Mouse (Mus musculus) thymus, adult 18-20 months (tissue): ENCODE results near the gene Gcdh.
A peak's percentile ranks its signal among the peaks of the same experiment; 100 is the strongest.

Experiments used
- DNase-seq, 2 experiments: peaks; one replicate each; pipeline ENCODE4 v3.0.0; 2022; ENCODE audit warnings: mixed read lengths in 2 of 2

Gene Gcdh

DNA sequence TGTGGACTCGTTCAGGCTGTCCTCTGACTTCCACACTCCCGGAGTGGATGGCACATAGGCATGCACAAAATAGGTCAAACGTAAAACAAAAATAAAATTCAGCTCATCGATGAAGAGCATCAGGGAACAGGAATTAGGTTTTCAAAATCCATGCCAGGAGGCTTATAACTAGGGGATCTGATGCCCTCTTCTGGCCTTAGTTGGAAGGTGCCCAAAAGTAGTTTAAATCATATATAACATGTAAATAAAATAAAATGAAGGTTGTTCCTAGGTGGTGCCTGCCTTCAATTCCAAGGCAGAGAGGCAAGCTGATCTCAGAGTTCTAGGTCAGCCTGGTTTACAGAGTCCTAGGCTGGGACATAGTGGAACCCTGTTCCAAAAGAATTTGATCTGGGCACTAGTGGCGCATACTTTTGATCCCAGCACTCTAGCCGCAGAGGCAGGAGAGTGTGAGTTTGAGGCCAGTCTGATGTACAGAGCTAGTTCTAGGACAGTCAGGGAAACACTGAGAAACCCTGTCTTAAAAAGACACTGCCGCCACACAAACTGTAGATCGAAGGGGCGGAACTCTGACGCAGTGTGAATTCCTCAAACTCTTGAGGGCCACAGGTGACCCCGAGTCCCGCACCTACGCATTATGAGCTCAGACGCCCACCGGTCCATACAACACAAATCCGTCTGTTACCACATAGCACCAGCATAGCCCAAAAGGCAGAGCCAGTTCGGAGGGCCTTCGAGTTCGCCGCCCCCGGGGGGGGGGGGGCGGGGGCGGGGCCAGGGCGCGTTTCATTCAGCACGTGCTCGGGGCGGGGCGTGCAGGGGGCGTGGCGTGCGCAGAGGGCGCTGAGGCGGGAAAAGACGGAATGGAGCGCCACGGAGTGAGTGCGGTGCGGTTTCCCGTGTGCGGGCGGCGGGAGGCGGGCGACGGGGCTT, 22.1 kb downstream of the Gcdh start, which contains the start of gene Syce2:
Gene Syce2, plus strand, starts transcription at position 736 of the 933 bp plus-strand sequence.
- peak; percentile 64 to 77 for DNase-seq

DNA sequence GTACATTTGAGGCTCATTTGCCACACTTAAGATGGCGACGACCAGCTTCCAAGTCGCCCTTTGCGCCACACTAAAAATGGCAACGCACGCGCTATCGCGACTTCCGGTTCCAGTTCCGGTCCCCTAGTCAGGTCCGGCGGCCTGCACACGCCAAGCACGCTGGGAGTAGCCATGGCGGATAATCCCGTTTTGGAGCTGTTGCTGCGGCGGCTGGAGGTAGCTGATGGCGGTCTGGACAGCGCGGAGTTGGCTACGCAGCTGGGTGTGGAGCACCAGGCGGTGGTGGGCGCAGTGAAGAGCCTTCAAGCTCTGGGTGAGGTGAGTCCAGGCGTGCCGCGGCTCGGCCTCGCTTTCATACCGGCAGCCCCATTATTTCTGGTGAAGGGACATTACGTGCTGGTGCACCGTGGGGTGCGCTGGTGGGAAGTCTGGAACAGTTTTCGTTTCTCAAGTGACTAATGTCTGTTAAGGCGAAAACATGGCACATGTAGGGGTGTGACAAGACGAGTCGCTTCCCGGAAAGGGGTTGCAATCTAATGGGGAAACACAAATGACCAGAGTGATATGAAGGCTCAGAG, 36.8 kb downstream of the Gcdh start, which contains the start of gene Farsa:
Gene Farsa, plus strand, starts transcription at position 126 of the 578 bp plus-strand sequence.
- DNase-seq = peak; percentile 79 to 86

DNA sequence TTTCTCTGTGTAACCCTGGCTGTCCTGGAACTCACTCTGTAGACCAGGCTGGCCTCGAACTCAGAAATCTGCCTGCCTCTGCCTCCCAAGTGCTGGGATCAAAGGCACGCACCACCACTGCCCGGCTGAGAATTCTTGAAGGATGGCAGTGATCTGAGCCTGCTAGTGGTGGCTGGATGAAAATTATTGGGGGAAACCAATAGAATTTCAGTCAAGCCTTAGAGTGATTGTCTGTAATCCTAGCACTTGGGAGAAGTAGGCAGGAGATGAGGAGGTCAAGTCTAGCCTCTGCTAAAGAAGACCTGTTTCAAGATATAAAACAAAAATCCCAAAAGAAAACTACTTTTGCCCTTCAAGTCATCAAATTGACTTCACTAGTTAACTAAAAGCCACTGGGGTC, 37.3 kb downstream of the Gcdh start:
- DNase-seq = no peak

DNA sequence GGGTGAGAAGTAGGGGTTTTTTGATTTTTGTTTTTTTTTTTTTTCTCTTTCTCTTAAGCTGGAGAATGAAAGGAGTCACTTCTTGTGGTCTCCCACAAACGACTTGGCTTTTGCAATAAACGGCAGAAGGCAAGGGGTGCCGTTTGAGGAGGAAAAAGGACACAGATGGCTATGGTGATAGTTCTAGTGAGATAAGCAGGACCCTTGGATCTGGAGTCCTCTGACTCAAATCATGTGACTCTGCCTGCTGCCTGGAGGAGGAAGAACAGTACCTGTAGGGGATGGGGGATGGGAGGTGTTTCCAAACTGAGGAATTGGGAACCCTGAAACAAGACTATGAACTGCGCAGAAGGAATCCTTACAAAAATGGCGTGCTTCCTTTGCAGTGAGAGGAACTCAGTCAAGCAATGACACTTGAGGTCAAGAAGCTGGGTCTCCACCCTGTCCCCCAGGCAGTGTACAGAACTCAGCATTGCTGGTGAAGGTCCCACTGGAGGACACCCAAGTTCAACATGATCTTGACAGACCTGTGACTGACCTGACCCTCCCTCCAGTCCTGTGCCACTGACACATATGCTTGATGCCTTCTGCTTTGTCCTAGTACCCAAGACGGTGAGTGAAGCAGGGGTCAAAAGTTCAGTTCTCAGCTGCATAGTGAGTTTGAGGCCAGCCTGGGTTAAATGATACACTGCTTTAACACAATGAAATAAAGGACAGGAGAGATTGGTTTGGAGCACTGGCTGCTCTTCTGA, 45.9 kb downstream of the Gcdh start:
- peak in 1 of 2 experiments; percentile 41 for DNase-seq

DNA sequence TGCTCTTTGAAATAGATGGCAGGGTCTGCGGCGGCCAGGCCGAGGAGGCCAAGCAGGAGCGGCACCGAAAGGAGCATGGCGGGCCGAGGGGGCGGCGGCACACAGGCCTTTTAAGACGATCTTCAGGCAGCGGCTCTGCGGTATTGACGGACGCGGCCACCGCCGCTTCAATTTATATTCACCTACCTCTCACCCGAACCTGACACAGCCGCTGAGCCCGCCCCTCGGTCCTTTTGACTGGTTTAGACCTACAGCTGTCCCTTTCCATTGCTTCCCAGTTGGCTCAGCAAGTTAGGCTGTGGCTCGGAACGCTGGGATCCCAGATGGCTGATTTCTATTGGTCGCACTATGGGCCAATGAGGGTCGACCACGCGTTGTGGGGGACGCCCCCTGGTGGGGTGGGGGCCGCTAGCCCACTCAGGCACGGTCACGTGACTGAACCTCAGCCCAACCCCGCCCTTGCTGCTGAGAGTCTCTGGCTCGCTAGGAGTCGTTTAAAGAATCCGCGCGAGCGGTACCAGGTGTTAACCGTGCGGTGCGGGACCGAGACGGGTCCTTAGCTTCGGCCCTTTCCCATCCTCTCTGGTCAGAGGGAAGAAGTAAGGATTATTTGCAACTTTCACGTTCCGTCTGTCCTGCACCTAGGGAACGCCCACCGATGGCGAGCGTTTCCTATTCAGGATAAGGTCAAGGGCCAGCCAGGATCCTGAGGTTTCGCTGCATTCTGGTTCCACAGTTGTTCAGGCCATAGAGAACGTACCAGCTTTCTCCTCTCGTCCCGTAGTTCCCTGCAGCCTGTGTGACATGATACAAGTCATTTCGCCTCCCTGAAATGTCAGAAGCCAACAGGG, 46.8 kb downstream of the Gcdh start, which contains the start of gene Calr:
Gene Calr, minus strand, starts transcription at position 213 of the 851 bp plus-strand sequence.
- DNase-seq = peak; percentile 99 to 100

DNA sequence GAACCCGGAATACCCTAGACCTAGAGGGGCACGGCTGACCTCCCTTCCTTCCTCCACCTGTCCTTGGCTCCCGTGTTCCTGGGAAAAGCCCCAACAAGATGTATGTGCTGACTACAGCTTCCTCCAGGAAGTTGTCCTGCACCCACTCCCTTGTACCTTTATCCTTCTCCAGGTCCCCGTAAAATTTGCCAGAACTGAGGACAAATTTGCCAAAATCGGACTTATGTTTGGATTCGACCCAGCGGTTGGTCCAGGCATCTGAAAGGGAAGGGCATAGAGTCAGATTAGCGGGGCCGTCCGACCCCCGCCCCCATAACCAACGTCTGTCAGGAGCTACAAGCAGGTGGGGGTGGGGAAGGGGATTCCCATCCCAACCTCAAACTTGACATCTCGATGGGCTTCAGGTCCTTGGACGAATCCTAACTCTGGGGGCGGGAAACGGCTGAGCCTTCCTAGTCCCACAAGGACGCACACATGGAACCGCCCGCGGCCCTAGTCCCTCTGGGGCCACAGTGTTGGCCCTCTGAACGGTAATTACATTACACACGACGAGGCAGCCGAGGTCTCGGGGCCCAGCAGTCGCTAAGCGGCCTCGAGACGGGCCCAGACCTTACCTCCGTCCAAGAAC, 47.5 kb downstream of the Gcdh start:
- DNase-seq = no peak

DNA sequence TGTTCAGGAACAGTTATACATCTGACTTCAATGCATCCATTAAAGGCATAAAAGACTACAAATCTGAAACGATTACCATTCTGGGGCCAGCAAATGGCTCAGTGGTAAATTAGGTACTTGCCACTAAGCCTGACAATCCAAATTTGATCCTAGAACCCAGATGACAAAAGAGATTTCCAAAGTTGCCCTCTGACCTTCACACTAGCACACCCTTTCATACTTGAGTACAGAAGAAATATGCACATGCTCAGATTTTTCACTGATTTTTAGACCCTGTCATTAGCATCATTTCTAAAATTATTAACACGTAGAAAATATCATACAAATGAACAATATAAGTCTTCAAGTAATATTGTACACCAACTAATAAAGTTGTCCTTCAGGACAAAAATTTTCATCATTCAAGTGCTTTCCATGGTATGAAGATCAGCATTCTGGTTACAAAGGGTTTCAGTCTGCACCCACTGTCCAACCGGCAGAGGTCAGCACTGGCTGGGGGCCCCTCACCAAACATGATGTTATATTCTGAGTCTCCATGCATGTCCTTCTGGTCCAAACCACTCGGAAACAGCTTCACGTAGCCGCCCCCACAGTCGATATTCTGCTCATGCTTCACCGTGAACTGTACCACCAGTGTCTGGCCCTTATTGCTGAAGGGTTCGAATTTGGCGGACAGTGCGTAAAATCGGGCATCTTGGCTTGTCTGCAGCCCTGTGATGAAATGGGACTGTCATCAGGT, 48.2 kb downstream of the Gcdh start:
- DNase-seq = no peak

DNA sequence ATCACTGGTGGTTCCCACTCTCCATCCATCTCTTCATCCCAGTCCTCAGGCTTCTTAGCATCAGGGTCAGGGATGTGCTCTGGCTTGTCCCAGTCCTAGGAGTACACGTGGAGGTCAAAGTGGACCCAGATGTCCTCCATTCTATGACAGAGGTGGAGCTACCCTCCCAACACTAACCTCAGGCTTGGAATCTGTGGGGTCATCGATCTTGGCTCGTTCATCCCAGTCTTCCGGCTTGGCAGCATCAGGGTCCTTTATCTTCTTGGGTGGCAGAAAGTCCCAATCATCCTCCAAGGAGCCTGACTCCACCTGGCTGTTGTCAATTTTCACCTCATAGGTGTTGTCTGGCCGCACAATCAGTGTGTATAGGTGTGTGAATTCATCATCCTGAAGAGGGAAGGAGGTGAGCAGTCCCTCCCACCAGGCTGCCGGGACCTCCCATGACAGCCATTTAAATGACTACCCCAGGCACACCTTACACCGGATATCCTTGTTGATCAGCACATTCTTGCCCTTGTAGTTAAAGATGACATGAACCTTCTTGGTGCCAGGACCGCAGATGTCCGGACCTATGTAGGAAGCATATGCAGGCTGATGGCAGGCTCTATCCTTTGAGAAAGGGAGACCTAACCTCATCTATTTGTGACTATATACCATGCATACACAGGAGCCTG, 49.2 kb downstream of the Gcdh start:
- DNase-seq = no peak

DNA sequence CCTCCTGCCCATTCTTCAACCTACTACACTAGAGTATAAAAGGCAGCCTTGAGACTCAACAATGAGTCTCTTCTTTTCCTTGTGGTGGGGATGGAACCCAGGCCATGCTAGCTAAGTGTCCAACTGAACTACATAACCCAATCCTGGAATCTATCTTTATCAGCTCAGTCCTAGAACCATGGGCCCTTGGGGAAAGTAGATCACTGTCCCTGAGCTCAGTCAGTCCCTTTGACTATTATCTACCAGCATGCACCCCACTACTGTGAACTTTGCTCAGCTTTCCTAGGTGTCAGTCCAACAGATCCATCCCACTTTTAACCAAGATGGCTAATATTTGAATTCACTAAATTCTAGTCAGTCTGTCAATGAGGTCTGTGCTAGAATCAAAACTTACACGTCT, 52.2 kb downstream of the Gcdh start:
- no peak for DNase-seq

DNA sequence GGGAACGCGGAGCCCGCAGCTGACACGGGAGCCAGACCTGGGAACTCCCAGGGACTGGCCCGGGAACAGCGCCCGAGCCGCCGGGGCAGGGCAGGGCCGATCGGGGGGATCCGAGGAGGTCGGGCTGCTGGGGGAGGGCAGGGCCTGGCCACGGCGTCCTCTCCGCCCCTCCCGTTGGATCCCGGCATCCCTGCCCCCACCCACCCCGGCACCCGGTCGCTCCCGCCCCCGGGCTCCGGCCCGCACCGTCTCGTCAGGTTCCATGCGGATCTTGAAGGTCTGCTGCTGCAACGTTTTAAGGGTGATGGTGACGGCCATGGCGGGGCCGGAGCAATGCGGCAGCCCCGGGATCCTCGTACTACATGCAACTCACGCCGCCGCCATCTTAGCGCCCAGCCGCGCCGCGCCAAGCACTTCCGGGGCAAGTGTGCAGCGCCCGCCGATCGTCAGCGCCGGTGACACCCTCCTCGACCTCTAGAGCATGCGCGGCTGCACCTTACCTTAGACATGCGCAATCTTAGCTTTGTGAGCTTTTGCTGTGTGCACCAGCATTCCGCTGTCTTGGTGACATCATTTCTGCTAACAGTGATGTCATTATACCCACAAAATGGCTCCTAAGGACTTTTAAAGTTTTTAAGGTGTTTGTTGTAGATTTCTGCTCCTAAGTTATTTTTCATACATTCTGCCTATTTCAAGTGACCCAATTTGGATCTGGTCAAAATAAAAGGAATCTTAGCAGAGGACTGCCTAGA, 53.3 kb downstream of the Gcdh start, which contains the start of gene Rad23a:
Gene Rad23a, minus strand, starts transcription at position 418 of the 752 bp plus-strand sequence.
- peak; percentile 83 to 86 for DNase-seq

DNA sequence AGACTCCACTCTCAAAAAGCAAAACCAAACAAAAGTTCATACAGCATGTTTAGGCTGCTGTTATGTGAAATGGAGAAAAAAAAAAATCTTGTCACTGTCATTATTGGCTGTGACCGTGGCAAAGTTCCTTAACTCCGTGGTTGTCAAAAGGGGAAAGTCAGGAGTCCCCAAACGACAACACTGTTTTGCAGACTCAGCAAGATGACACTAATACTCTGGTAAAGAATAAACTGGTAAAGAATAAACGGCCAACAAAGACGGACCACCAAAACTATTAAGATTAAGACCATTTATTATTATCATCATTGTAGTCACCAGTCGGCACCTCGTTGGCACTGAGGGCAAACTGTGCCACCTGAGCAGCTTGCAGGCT, 53.9 kb downstream of the Gcdh start:
- no peak for DNase-seq

DNA sequence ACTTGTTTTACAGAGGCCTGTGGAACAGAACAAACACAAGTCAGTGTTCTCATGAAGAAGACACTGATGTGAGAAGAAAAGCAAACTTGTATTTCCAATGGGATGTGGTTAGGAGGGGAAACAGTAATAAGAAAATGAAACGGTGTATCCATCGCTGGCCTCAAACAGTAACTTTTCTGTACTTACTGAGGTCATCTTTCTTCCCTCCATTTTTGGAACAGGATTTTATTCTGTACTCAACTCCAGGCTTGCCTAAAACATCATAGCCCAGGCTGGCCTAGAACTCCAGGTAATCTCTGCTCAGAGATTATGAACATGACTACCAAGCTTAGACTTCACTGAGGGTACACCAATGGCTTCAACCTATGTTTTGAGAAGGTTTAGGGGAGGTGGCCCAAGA, 54.3 kb downstream of the Gcdh start:
- no peak for DNase-seq

DNA sequence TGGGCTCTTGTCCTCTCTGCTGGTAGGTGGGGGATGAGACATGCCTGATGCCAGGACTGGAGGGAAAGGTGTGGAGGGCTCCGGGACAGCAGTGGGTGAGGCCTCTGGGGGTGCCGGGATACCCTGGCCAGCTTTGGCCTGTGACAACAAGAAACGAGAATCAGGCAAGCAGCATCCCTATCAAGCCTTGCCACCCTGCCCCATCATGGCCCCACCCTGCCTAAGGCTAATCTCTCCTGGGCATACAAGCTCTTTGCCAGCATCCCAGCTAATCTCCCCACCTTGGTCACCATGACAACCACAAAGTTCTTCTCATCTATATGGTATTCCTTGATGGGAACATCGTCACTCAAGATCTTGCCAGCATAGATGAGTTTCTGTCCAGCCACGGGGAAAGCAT, 55.2 kb downstream of the Gcdh start:
- DNase-seq = no peak

DNA sequence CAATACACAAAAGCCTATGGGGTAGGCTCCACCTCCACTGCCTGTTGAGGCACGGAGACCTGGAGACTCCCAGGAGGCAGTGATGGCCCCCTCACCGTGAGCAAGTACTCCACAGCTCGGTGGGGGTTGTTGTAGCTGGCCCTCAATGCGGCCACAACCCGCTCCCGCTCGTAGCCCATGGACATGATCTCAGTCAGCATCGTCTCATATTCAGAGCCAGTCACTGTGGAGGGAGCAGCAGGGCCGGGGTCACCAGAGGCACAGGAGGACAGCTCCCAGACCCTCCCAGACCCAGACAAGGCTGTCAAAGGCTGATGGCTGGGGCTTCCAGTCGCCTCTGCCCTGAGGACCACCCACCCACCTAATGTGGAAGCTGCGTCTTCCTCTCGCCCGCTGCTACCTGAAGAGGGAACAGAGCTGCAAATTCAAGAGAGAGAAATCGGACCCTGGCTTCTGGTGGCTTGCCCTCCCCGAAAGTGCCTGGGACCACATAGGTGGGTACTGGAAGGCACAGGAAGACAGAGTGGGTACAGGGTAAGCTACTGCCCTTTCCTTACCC, 55.7 kb downstream of the Gcdh start:
- DNase-seq = no peak

DNA sequence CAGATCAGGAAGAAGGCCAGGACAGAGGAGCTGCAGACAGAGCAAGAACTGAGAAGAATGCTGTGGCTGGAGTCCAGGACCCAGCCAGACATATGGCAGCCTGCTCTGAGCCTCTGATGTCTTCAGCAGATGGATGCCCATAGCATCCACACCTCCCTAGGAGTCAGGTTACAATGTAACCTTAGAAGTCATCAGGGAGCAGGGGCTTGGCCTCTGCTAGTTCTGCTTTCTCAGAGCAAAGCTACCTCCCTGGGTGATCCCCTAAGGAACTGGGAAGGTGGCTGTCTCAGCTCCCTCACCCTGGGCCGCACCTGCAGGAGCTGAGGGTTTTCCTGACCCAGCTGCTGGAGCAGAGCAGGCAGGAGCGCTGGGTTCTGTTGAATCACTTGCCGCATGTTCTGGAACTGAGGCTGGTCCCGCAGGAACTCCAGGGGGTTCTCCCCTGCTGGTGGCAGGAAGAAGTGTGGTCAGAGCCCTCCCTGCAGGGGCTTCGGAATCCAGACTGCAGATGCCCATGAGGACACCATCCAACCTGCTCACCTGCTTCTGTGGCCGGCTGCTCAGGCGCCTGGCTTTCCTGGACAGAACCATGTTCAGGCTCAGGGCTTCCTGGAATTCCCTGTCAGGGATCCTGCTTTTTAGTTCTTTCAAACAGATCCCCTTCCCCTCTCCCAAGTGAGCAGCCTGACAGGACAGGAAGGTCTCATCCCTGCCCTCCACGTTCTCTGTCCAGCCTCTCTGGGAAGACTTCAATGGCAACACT, 56.4 kb downstream of the Gcdh start:
- DNase-seq = no peak
